Mouse (Mus musculus) kidney, embryonic 14.5 days (tissue): ENCODE data around the gene Rfc5. TPM values are rescaled to one million over a fixed set of nuclear protein-coding genes. Genes with fewer than 3 reads are reported as not detected.

Experiments
- polyA plus RNA-seq: library from polyadenylated mRNA; unstranded; fragments of >200 nt; fragmentation: Nextera tagmentation; extraction: Ambion mirVana; gene quantifications from 2 replicates; pipeline ENCODE4 v1.2.1, GENCODE M21; 2014

Gene Rfc5
- polyA plus RNA-seq, 1 experiment from 2014 or later, result 111 TPM

Other genes starting within 250 kb of the Rfc5 start
- gene Pebp1, start 101.4 kb downstream of the Rfc5 start, polyA plus RNA-seq, result 710 and 781 TPM in 2 replicates
- 7.4 and 9.0 TPM in 2 replicates for gene Vsig10, start 70.0 kb downstream of the Rfc5 start, polyA plus RNA-seq
- gene Wsb2, start 31.7 kb downstream of the Rfc5 start, polyA plus RNA-seq, result 36.4 and 72.2 TPM in 2 replicates
- 0.58 and 0.79 TPM in 2 replicates for gene Ksr2, start 25.0 kb upstream of the Rfc5 start, polyA plus RNA-seq